Mouse (Mus musculus): ENCODE results near the gene Rb1. TPM values are rescaled to one million over a fixed set of nuclear protein-coding genes. Genes with fewer than 3 reads are reported as not detected.
A peak's percentile ranks its signal among the peaks of the same experiment; 100 is the strongest.

The Rb1 gene
- polyA plus RNA-seq, 1 experiment = 7.8 TPM

DNA sequence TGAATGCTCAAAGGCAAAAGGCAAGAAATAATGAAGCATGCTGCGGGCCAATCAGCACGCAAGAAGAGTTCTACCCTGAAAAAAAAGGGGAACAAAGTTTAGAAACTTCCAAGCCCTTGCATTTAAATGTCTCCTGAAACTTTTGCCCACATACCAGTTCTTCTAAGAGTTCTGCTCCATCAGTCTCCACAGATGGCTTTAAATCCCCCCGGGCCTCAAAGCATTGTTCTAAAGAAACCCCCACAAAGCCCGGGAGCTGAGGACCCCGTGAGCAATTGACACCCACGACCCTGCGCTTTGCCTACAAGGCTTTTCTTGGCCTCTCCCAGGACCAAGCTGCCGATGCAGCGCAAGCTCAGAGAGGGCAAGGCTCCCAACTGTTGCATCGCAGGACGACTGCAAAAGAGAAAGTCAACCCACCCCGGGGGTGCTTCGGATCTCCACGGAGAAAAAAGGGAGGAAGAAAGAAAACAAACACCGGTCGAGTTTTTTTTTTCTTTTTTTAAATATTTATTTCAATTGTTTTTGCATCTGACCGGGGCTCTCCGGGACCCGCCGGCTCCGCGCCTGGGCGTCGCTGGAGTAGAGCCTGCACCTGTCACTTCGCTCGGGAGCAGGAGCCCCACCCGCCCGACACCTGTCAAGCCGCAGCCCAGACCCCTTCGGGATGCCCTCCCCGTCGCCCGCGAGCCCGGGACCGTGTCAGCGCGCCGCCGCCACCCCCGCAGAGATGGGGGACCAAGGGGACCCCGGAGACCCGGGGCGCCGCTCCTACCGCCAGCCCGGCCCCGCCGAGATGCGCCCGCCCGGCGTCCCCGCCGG, 777 bp downstream of the Rb1 start:
- 2% methylated on average over 55 of the region's 55 CpGs for WGBS
- Histone ChIP-seq H3K4me3 (replicated peaks; ENCODE audit: extremely low read depth, low read depth, low read length) (peak overlapping the region; percentile 71), H3K4me1 (ENCODE audit: control insufficient read depth, insufficient read depth, low read length) (peaks cover 3% of the 10 kb centered on the region)
- DNase-seq = peak; percentile 66
- TF ChIP-seq POLR2A (IDR thresholded peaks at IDR 0.05; ENCODE audit: borderline replicate concordance, extremely low read depth, low read depth, low read length) = no peak
- TF ChIP-seq CTCF (IDR thresholded peaks at IDR 0.05; ENCODE audit: insufficient read depth, low read length) = no peak

DNA sequence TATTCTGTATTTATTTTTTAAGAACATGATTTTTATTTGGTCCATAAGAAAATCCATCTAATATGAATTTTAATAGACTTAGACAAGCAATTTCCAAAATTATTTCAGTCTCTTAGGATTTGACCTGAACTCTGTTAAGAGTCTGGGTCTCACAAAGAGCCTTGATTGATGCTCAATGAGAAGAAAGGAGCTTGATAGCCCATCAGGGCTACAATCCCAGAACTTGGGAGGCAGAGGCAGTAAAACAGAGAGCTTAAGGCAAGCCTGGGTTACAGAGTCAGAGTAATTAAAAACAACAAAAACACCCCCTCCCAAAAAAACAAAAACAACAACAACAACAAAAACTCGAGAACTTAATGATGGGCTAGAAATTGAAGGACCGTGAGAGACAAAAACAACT, 1.7 kb downstream of the Rb1 start:
- TF ChIP-seq CTCF (IDR thresholded peaks at IDR 0.05; ENCODE audit: insufficient read depth, low read length) (no peak), POLR2A (IDR thresholded peaks at IDR 0.05; ENCODE audit: borderline replicate concordance, extremely low read depth, low read depth, low read length) (no peak)
- no peak overlapping the region for H3K4me3 ChIP-seq (replicated peaks; ENCODE audit: extremely low read depth, low read depth, low read length)
- H3K4me1 ChIP-seq (ENCODE audit: control insufficient read depth, insufficient read depth, low read length) = peaks cover 5% of the 10 kb centered on the region
- no peak for DNase-seq
- WGBS = 64% methylated on average over 2 of the region's 2 CpGs

DNA sequence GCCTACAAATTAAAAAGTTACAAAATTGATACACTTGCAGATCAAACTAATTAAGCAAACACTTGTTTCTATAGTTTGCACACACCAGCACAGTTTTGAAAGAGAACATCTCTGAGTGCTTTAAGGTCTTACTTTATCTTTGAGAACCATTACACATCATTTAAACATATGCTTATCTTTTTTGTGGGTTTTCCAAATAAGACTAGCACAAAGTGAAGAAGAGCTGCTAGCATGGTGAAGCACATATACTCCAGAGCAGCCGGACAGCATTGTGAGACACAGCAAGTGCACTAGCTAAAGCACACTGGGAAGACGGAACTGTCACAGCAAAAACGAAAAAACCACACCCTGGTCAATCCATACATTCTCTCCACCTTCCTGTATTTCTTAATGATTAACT, 3.5 kb downstream of the Rb1 start:
- no peak for TF ChIP-seq POLR2A (IDR thresholded peaks at IDR 0.05; ENCODE audit: borderline replicate concordance, extremely low read depth, low read depth, low read length)
- no peak for TF ChIP-seq CTCF (IDR thresholded peaks at IDR 0.05; ENCODE audit: insufficient read depth, low read length)
- no peak for DNase-seq
- no peak overlapping the region for H3K4me3 ChIP-seq (replicated peaks; ENCODE audit: extremely low read depth, low read depth, low read length)
- H3K4me1 ChIP-seq (ENCODE audit: control insufficient read depth, insufficient read depth, low read length) = peaks cover 5% of the 10 kb centered on the region
- WGBS = 80% methylated on average over 3 of the region's 3 CpGs

DNA sequence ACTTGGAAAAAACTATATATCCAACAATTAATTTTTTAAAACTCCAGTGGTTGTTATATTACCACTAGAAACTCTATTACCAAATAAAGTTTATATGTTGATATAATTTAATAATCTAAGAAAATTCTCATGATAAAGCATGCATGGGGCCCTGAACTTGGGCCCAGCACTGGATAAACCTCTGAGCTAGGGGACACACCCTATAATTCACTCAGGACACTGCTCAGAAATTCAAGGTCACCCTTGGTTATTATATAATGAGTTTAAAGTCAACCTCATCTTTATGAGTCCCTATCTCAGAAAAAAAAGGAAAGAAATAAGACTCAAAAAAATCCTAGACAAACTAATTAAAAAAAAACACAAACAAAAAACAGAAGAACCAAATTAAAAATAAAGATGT, 8.7 kb downstream of the Rb1 start:
- Histone ChIP-seq H3K4me1 (ENCODE audit: control insufficient read depth, insufficient read depth, low read length) (peaks cover 6% of the 10 kb centered on the region; the same call in 1 of the 2 replicates), H3K4me3 (replicated peaks; ENCODE audit: extremely low read depth, low read depth, low read length) (no peak overlapping the region)
- TF ChIP-seq POLR2A (IDR thresholded peaks at IDR 0.05; ENCODE audit: borderline replicate concordance, extremely low read depth, low read depth, low read length) (no peak), CTCF (IDR thresholded peaks at IDR 0.05; ENCODE audit: insufficient read depth, low read length) (no peak)
- no peak for DNase-seq

DNA sequence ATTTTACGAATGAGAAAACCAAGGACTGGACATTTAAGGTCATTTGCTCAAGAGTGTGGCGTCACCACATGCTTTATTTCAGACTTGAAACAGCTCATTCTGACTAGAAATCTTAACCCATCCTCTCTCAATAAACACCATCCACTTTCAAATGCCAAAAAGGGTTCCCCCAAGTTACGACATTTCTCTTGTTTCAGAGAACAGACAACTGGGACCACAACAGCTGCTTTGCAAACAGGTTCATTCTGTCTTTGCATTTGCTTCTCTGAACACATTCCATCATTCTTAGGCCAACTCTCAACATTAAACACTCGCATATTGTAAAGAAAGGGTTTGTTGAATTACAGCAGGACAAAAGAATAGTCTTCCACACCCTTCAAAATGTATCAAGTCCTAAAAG, 11.8 kb downstream of the Rb1 start:
- DNase-seq = no peak
- 73% methylated on average over 4 of the region's 4 CpGs for WGBS
- peaks cover 4% of the 10 kb centered on the region; the same call in 1 of the 2 replicates for H3K4me1 ChIP-seq (ENCODE audit: control insufficient read depth, insufficient read depth, low read length)
- TF ChIP-seq CTCF (IDR thresholded peaks at IDR 0.05; ENCODE audit: insufficient read depth, low read length) (no peak), POLR2A (IDR thresholded peaks at IDR 0.05; ENCODE audit: borderline replicate concordance, extremely low read depth, low read depth, low read length) (no peak)
- no peak overlapping the region for H3K4me3 ChIP-seq (replicated peaks; ENCODE audit: extremely low read depth, low read depth, low read length)

DNA sequence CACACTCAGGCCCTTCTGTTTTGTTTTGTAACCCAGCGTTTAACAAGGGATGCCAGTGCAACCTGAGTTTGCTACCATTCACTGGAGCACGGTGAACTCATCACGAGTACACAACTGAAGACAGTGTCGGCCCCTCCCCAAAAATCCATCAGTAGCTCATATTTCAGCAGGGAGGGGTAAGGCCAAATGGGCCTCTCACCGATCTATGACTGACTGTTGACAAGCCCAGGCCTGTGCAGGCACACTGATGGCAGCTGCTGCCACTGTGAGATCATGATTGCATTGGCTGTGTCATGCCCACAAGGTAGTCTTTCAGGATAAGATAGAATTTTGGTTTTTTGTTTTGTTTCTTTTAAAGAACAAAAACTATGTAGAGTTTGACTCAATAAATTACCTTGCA, 12.2 kb downstream of the Rb1 start:
- no peak for DNase-seq
- Histone ChIP-seq H3K4me3 (replicated peaks; ENCODE audit: extremely low read depth, low read depth, low read length) (no peak overlapping the region), H3K4me1 (ENCODE audit: control insufficient read depth, insufficient read depth, low read length) (peaks cover 4% of the 10 kb centered on the region; the same call in 1 of the 2 replicates)
- TF ChIP-seq CTCF (IDR thresholded peaks at IDR 0.05; ENCODE audit: insufficient read depth, low read length) (no peak), POLR2A (IDR thresholded peaks at IDR 0.05; ENCODE audit: borderline replicate concordance, extremely low read depth, low read depth, low read length) (no peak)
- 52% methylated on average over 5 of the region's 5 CpGs for WGBS

DNA sequence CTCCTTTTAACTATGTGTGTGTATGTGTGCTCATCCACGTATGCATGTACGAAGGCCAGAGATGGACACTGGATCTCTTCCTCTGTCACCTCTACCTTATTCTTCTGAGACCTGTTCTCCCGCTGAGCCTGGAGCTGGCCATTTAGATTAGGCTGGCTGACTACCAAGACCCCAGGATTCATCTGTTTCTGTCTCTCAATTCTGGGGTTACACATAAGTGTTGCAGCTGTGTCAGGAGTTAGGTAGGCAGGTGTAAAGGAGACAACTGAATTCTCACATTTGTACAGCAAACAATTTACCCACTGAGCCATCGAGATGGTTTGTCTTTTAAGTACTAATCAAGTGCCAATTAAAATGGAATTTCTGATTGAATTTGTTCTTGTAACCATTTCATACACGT, 12.7 kb downstream of the Rb1 start:
- TF ChIP-seq CTCF (IDR thresholded peaks at IDR 0.05; ENCODE audit: insufficient read depth, low read length) (no peak), POLR2A (IDR thresholded peaks at IDR 0.05; ENCODE audit: borderline replicate concordance, extremely low read depth, low read depth, low read length) (no peak)
- WGBS = 83% methylated on average over 5 of the region's 5 CpGs
- Histone ChIP-seq H3K4me1 (ENCODE audit: control insufficient read depth, insufficient read depth, low read length) (peaks cover 4% of the 10 kb centered on the region; the same call in 1 of the 2 replicates), H3K4me3 (replicated peaks; ENCODE audit: extremely low read depth, low read depth, low read length) (no peak overlapping the region)
- DNase-seq = no peak

DNA sequence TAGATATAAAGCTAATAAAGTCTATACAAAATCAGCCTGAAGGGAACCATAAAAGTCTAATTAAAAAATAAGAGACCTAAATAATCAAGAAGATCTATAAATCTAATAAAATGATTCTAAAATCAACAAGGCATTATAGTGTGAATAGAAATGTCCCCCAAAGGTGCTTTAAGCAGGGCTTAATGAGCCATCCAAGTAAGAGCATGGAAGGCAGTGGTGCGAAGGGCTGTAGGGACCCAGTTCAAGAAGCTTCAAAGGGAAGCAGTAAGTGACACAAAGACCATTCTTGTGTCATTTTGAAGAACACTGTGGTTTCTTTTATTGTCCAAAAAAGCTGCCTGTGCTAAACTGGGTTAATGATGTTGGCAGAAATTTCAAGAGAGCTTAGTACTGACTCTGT, 18.1 kb downstream of the Rb1 start:
- Histone ChIP-seq H3K4me3 (replicated peaks; ENCODE audit: extremely low read depth, low read depth, low read length) (no peak overlapping the region), H3K4me1 (ENCODE audit: control insufficient read depth, insufficient read depth, low read length) (no peaks in the 10 kb centered on the region)
- 100% methylated on average over 1 of the region's 1 CpGs for WGBS
- DNase-seq = no peak
- TF ChIP-seq CTCF (IDR thresholded peaks at IDR 0.05; ENCODE audit: insufficient read depth, low read length) (no peak), POLR2A (IDR thresholded peaks at IDR 0.05; ENCODE audit: borderline replicate concordance, extremely low read depth, low read depth, low read length) (no peak)

DNA sequence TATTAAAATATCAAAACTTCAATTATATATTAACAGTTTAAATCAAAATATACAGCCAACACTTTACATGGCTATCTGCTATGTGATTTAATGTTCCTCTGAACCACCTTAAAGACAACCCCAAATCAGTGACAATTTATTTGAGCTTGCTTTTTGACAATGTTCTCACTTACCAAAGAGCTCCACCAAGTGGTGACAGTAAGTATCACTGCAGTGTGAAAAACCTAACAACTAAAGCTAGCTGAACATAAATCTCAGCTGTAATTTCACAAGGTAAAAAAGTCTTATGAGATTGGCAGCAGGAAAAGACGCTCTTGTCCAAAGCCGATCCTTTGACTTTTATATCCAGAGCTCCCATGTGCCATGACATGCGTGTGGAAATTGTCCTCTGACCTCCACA, 22.4 kb downstream of the Rb1 start:
- Histone ChIP-seq H3K4me1 (ENCODE audit: control insufficient read depth, insufficient read depth, low read length) (no peaks in the 10 kb centered on the region), H3K4me3 (replicated peaks; ENCODE audit: extremely low read depth, low read depth, low read length) (no peak overlapping the region)
- no peak for TF ChIP-seq POLR2A (IDR thresholded peaks at IDR 0.05; ENCODE audit: borderline replicate concordance, extremely low read depth, low read depth, low read length)
- peak; percentile 49; the same call in 1 of the 2 replicates for TF ChIP-seq CTCF (IDR thresholded peaks at IDR 0.05; ENCODE audit: insufficient read depth, low read length)
- no peak for DNase-seq
- 33% methylated on average over 3 of the region's 3 CpGs for WGBS

DNA sequence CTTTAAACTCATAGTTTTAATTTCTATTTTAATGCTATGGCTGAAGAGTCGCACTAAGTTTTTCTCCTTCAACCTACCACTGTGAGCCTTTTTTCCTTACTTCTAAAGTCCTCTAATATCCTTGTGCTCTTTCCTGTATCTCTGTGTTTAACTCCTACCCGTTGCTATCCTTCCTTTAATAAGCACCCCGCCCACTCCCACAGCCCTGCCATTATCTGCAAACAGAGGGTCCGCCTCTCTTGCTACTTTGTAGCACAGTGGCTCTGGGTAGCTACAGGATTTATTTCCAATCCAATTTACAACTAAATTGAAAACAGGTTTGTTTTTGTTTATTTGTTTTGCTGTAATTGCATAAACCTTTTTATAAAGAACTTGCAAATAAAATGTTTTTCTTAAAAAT, 23.8 kb downstream of the Rb1 start:
- no peak for TF ChIP-seq POLR2A (IDR thresholded peaks at IDR 0.05; ENCODE audit: borderline replicate concordance, extremely low read depth, low read depth, low read length)
- no peak for TF ChIP-seq CTCF (IDR thresholded peaks at IDR 0.05; ENCODE audit: insufficient read depth, low read length)
- Histone ChIP-seq H3K4me3 (replicated peaks; ENCODE audit: extremely low read depth, low read depth, low read length) (no peak overlapping the region), H3K4me1 (ENCODE audit: control insufficient read depth, insufficient read depth, low read length) (no peaks in the 10 kb centered on the region)
- DNase-seq = no peak
- WGBS = 69% methylated on average over 4 of the region's 4 CpGs
